Mouse (Mus musculus) lung, embryonic 16.5 days (tissue): Measurements from ENCODE around the gene Ccdc57. TPM values are rescaled to one million over a fixed set of nuclear protein-coding genes. Genes with fewer than 3 reads are reported as not detected.
"Not testable (repeated sequence)": the region's sequence is repeated elsewhere in the genome, so short reads cannot be mapped to it uniquely, and the experiment has no call there.

Experiments
- ATAC-seq: fragments of 200-750 bp; cut with Nextera tagmentation; 2 replicates; pipeline ENCODE4 v1.8.0; 2017; ENCODE audit warnings: low read depth, mild to moderate bottlenecking, moderate library complexity
- H3K27ac ChIP-seq: fragments of 300-500 bp; sonication (generic); 2 replicates; pipeline ENCODE4 v1.5.1; 2014; ENCODE audit warnings: mild to moderate bottlenecking, control low read depth, low read length
- H3K27me3 ChIP-seq: fragments of 300-500 bp; sonication (generic); 2 replicates; pipeline ENCODE4 v1.6.1; 2014; ENCODE audit warnings: low read depth, low read length, mixed read lengths; ENCODE audit not compliant: control insufficient read depth, insufficient read depth
- H3K36me3 ChIP-seq: fragments of 300-500 bp; sonication (generic); 2 replicates; pipeline ENCODE4 v1.6.1; 2014; ENCODE audit warnings: low read length; ENCODE audit not compliant: control insufficient read depth, insufficient read depth
- H3K4me1 ChIP-seq: fragments of 300-500 bp; sonication (generic); replicated peaks from 2 replicates; pipeline ENCODE4 v1.6.1; 2014; ENCODE audit warnings: low read length, mixed read lengths; ENCODE audit not compliant: control insufficient read depth, insufficient read depth
- H3K4me2 ChIP-seq: fragments of 300-500 bp; sonication (generic); 2 replicates; pipeline ENCODE4 v1.6.1; 2014; ENCODE audit warnings: low read depth, low read length, control low read depth
- H3K4me3 ChIP-seq: fragments of 300-500 bp; sonication (generic); 2 replicates; pipeline ENCODE4 v1.5.1; 2014; ENCODE audit warnings: mild to moderate bottlenecking, low read length, control low read depth
- H3K9ac ChIP-seq: fragments of 300-500 bp; sonication (generic); 2 replicates; pipeline ENCODE4 v1.6.1; 2014; ENCODE audit warnings: low read length, control low read depth
- H3K9me3 ChIP-seq: fragments of 300-500 bp; sonication (generic); 2 replicates; pipeline ENCODE4 v1.6.1; 2016; ENCODE audit warnings: low read length; ENCODE audit not compliant: control insufficient read depth
- WGBS: fragments of 180-500 bp; shearing (Covaris S2); extraction: QIAGEN DNeasy Blood & Tissue Kit; methylation state at CpG from one replicate; pipeline ENCODE4 v1.1.7; 2014; 5-methylcytosine and 5-hydroxymethylcytosine counted together
- polyA plus RNA-seq: library from polyadenylated mRNA; unstranded; fragments of >200 nt; fragmentation: Nextera tagmentation; extraction: Ambion mirVana; gene quantifications from 2 replicates; pipeline ENCODE4 v1.2.1, GENCODE M21; 2015

Ccdc57 gene
- polyA plus RNA-seq, 1 experiment from 2014 or later = 6.4 TPM

DNA sequence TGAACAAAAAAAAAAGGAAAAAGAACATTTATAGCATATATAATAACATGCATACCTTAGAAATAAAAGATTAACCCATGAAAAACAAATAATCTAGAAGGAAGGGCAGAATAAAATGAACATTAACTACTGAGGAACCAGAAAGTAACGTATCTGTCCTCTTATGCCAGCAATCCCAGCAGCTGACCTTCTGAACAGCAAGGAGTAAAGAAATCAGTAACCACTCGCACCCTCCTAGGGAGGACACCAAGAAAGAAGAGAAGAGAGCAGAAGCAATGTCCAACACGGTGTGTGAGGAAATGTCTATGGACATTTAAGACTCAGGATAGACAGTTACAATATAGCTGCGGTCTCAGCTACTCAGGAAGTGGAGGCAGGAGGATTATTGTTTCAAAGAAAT, 49.7 kb downstream of the Ccdc57 start:
- WGBS = 77% methylated on average over 4 of the region's 4 CpGs
- no peak for ATAC-seq
- H3K4me1 ChIP-seq = no peaks in the 10 kb centered on the region
- peaks cover 5% of the 10 kb centered on the region; the same call in 1 of the 2 replicates for H3K9me3 ChIP-seq
- H3K36me3 ChIP-seq = peaks cover 15% of the 10 kb centered on the region
- H3K27ac ChIP-seq = no peak overlapping the region
- H3K9ac ChIP-seq = no peak overlapping the region
- H3K27me3 ChIP-seq = no peaks in the 10 kb centered on the region
- no peak overlapping the region for H3K4me2 ChIP-seq
- H3K4me3 ChIP-seq = no peak overlapping the region

GRCm38 (mm10) chr11:120873206-120873605, 59.5 kb downstream of the Ccdc57 start:
- no peaks in the 10 kb centered on the region for H3K36me3 ChIP-seq

DNA sequence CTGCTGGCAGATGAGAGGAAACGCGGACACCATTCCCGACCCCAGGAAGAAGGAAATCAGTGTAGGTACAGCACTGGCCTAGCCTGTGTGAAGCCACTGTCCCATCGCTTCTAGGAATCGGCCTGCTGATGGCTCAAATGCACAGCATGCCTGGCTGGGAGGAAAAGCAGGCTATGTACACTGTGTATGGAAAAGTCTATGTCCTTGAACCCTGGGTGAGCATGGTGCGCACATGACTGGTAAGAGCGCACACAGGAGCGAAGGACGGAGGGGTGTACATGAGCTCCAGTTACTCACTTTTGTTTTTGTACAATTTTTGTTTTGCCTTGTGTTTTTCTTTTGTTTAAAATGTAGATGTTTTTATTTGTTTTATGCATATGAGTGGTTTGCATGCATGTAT, 61.2 kb downstream of the Ccdc57 start:
- 89% methylated on average over 9 of the region's 9 CpGs for WGBS
- H3K4me2 ChIP-seq = no peak overlapping the region
- no peak for ATAC-seq
- no peaks in the 10 kb centered on the region for H3K36me3 ChIP-seq
- no peaks in the 10 kb centered on the region for H3K9me3 ChIP-seq
- no peak overlapping the region for H3K9ac ChIP-seq
- H3K27ac ChIP-seq = no peak overlapping the region
- no peaks in the 10 kb centered on the region for H3K4me1 ChIP-seq
- H3K4me3 ChIP-seq = no peak overlapping the region
- H3K27me3 ChIP-seq = no peaks in the 10 kb centered on the region

More at GRCm38 (mm10) chr11:120873206-120873605, 59.5 kb downstream of the Ccdc57 start:
- ATAC-seq = no peak
- 69% methylated on average over 6 of the region's 6 CpGs for WGBS
- H3K27me3 ChIP-seq = no peaks in the 10 kb centered on the region
- no peak overlapping the region for H3K4me2 ChIP-seq
- H3K27ac ChIP-seq = no peak overlapping the region
- H3K9me3 ChIP-seq = no peaks in the 10 kb centered on the region
- no peak overlapping the region for H3K9ac ChIP-seq
- no peak overlapping the region for H3K4me3 ChIP-seq
- H3K4me1 ChIP-seq = no peaks in the 10 kb centered on the region

GRCm38 (mm10) chr11:120865816-120866215, 66.9 kb downstream of the Ccdc57 start:
- H3K9ac ChIP-seq = no peak overlapping the region
- H3K27me3 ChIP-seq = no peaks in the 10 kb centered on the region
- no peaks in the 10 kb centered on the region for H3K4me1 ChIP-seq
- no peaks in the 10 kb centered on the region for H3K36me3 ChIP-seq
- no peak overlapping the region for H3K27ac ChIP-seq
- WGBS = 80% methylated on average over 1 of the region's 1 CpGs
- no peak overlapping the region for H3K4me3 ChIP-seq
- ATAC-seq = no peak
- H3K9me3 ChIP-seq = no peaks in the 10 kb centered on the region
- H3K4me2 ChIP-seq = no peak overlapping the region

DNA sequence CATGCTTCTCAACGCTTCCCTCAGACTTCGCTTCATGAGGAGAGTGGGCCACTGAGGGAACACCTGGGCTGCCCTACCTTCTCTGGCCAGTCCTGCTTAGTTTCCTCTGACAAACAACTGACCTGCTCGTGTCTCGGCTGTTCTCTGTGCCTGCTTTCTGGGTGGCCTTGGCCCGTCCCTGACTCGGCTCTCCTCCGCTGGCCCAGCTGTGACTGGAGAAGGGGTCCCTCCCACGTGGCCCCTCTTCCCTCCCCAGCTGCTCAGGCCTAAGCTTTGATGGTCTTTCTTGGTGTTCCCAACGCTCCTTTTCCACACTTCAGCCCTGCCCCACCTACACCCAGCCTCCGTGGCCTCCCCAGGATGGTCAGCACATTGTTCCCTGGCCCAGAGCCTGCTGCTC, 69.9 kb downstream of the Ccdc57 start:
- H3K9ac ChIP-seq = no peak overlapping the region
- no peaks in the 10 kb centered on the region for H3K4me1 ChIP-seq
- 0 out of 2 replicates have a peak, but pooled peaks cover 3% of the 10 kb centered on the region for H3K36me3 ChIP-seq
- H3K9me3 ChIP-seq = no peaks in the 10 kb centered on the region
- no peak overlapping the region for H3K27ac ChIP-seq
- ATAC-seq = no peak
- no peak overlapping the region for H3K4me2 ChIP-seq
- H3K27me3 ChIP-seq = no peaks in the 10 kb centered on the region
- H3K4me3 ChIP-seq = no peak overlapping the region
- WGBS = 66% methylated on average over 10 of the region's 10 CpGs

DNA sequence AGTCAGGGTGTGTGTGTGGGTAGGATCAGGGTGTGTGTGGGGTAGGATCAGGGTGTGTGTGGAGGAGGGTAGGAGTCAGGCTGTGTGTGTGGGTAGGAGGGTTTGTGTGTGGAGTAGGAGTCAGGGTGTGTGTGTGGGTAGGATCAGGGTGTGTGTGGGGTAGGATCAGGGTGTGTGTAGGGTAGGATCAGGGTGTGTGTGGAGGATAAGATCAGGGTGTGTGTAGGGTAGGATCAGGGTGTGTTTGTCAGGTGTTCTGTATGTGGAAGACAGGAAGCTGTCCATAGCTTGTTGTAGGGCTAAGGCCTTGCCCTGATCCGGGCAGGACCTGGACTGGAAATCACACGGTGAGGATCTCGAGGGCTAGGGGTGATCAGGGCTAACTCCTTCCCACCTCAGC, 76.7 kb downstream of the Ccdc57 start:
- H3K4me2 ChIP-seq, ATAC-seq: not testable (repeated sequence)
- WGBS = 95% methylated on average over 3 of the region's 3 CpGs

GRCm38 (mm10) chr11:120853788-120854187, 78.9 kb downstream of the Ccdc57 start:
- Histone ChIP-seq H3K9me3 (no peaks in the 10 kb centered on the region), H3K4me2 (no peak overlapping the region), H3K27me3 (no peaks in the 10 kb centered on the region), H3K36me3 (peaks cover 2% of the 10 kb centered on the region; the same call in 1 of the 2 replicates), H3K4me1 (peaks cover 38% of the 10 kb centered on the region), H3K9ac (0 out of 2 replicates have a peak overlapping the region, but pooled peaks have one; percentile 6), H3K4me3 (no peak overlapping the region), H3K27ac (peak overlapping the region; percentile 79)
- 58% methylated on average over 4 of the region's 4 CpGs for WGBS
- ATAC-seq = peak; percentile 8; the same call in 1 of the 2 replicates

More for the DNA sequence above, 76.7 kb downstream of the Ccdc57 start:
- not testable (repeated sequence) for H3K4me3 ChIP-seq, H3K27me3 ChIP-seq, H3K27ac ChIP-seq, H3K9ac ChIP-seq, H3K9me3 ChIP-seq, H3K36me3 ChIP-seq
- H3K4me1 ChIP-seq = peaks cover 30% of the 10 kb centered on the region

- peaks cover 38% of the 10 kb centered on the region for H3K4me1 ChIP-seq
- no peaks in the 10 kb centered on the region for H3K27me3 ChIP-seq
- H3K9ac ChIP-seq = no peak overlapping the region
- H3K27ac ChIP-seq = peak overlapping the region; percentile 91
- H3K4me3 ChIP-seq = no peak overlapping the region
- WGBS = 90% methylated on average over 4 of the region's 4 CpGs
- peaks cover 2% of the 10 kb centered on the region; the same call in 1 of the 2 replicates for H3K36me3 ChIP-seq
- peak; percentile 53 for ATAC-seq
- H3K4me2 ChIP-seq = no peak overlapping the region
- no peaks in the 10 kb centered on the region for H3K9me3 ChIP-seq
These were observed 79.5 kb downstream of the Ccdc57 start for GRCm38 (mm10) chr11:120853158-120853557.

GRCm38 (mm10) chr11:120852083-120852935, 80.4 kb downstream of the Ccdc57 start:
- no peaks in the 10 kb centered on the region for H3K27me3 ChIP-seq
- peak overlapping the region; percentile 91 for H3K27ac ChIP-seq
- 43% methylated on average over 11 of the region's 11 CpGs for WGBS
- ATAC-seq = no peak
- peaks cover 38% of the 10 kb centered on the region for H3K4me1 ChIP-seq
- H3K36me3 ChIP-seq = peaks cover 2% of the 10 kb centered on the region; the same call in 1 of the 2 replicates
- no peaks in the 10 kb centered on the region for H3K9me3 ChIP-seq
- no peak overlapping the region for H3K9ac ChIP-seq
- H3K4me2 ChIP-seq = no peak overlapping the region
- H3K4me3 ChIP-seq = no peak overlapping the region
